Mouse (Mus musculus): ENCODE data around the gene Dcakd. TPM values are rescaled to one million over a fixed set of nuclear protein-coding genes. Genes with fewer than 3 reads are reported as not detected.
A peak's percentile ranks its signal among the peaks of the same experiment; 100 is the strongest.

The Dcakd gene
- polyA plus RNA-seq (2012; rRNA removed) = 58.3 and 63.6 TPM in 2 replicates

- Histone ChIP-seq H3K27me3 (ENCODE audit: control insufficient read depth, insufficient read depth, low read length) (no peaks in the 10 kb centered on the region), H3K4me1 (ENCODE audit: control insufficient read depth, insufficient read depth, low read length) (peaks cover 8% of the 10 kb centered on the region; the same call in 1 of the 2 replicates), H3K4me3 (replicated peaks; ENCODE audit: insufficient read depth, low read depth, low read length) (peak within 1 kb of the TSS; percentile 93), H3K27ac (ENCODE audit: insufficient read depth, low read length) (peak within 1 kb of the TSS; percentile 85)
- TF ChIP-seq CTCF (IDR thresholded peaks at IDR 0.05; ENCODE audit: borderline replicate concordance, insufficient read depth, low read depth, low read length) = no peak
- peak; percentile 90; the same call in 1 of the 2 replicates for TF ChIP-seq POLR2A (IDR thresholded peaks at IDR 0.05; ENCODE audit: borderline replicate concordance, insufficient read depth, low read length)
- under 1% methylated on average over 36 of the region's 36 CpGs for WGBS
- peak; percentile 96 to 98 for DNase-seq
Observed at GRCm38 (mm10) chr11:103028176-103028891, at the start of gene Dcakd, which contains the start of gene Nmt1. Gene Dcakd, minus strand, starts transcription at chr11:103028333. Gene Nmt1, plus strand, starts transcription at chr11:103028190.

DNA sequence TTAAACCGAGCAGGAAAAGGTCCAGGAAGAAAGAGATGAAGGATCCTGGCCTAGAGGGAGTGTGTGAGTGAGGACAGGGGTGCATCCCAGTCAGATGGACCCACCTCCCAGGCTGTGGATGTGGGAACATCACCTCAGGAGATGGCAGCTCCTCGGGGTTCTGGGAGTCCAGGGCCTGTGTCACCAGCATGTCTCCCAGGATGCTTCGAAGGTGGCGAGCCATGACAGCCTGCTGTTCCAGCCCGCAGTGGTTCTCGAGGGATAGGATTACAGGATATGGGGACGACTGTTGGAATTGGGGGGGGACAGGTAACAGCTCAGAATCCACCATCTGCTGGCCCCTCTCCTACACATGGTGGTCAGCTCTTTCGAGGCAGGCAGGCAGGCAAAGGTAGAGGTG, 48.4 kb upstream of the Dcakd start:
- no peak for DNase-seq
- WGBS = 81% methylated on average over 8 of the region's 8 CpGs
- TF ChIP-seq CTCF (IDR thresholded peaks at IDR 0.05; ENCODE audit: borderline replicate concordance, insufficient read depth, low read depth, low read length) (no peak), POLR2A (IDR thresholded peaks at IDR 0.05; ENCODE audit: borderline replicate concordance, insufficient read depth, low read length) (no peak)
- H3K4me3 ChIP-seq (replicated peaks; ENCODE audit: insufficient read depth, low read depth, low read length) = no peak overlapping the region
- H3K4me1 ChIP-seq (ENCODE audit: control insufficient read depth, insufficient read depth, low read length) = peaks cover 10% of the 10 kb centered on the region
- no peak overlapping the region for H3K27ac ChIP-seq (ENCODE audit: insufficient read depth, low read length)
- H3K27me3 ChIP-seq (ENCODE audit: control insufficient read depth, insufficient read depth, low read length) = no peaks in the 10 kb centered on the region

- Histone ChIP-seq H3K27me3 (ENCODE audit: control insufficient read depth, insufficient read depth, low read length) (no peaks in the 10 kb centered on the region), H3K4me1 (ENCODE audit: control insufficient read depth, insufficient read depth, low read length) (peaks cover 10% of the 10 kb centered on the region), H3K27ac (ENCODE audit: insufficient read depth, low read length) (no peak overlapping the region), H3K4me3 (replicated peaks; ENCODE audit: insufficient read depth, low read depth, low read length) (no peak overlapping the region)
- WGBS = 59% methylated on average over 7 of the region's 7 CpGs
- TF ChIP-seq POLR2A (IDR thresholded peaks at IDR 0.05; ENCODE audit: borderline replicate concordance, insufficient read depth, low read length) = no peak
- no peak for TF ChIP-seq CTCF (IDR thresholded peaks at IDR 0.05; ENCODE audit: borderline replicate concordance, insufficient read depth, low read depth, low read length)
- DNase-seq = peak; percentile 57 to 78
Observed at GRCm38 (mm10) chr11:103076010-103076409, 47.9 kb upstream of the Dcakd start.

DNA sequence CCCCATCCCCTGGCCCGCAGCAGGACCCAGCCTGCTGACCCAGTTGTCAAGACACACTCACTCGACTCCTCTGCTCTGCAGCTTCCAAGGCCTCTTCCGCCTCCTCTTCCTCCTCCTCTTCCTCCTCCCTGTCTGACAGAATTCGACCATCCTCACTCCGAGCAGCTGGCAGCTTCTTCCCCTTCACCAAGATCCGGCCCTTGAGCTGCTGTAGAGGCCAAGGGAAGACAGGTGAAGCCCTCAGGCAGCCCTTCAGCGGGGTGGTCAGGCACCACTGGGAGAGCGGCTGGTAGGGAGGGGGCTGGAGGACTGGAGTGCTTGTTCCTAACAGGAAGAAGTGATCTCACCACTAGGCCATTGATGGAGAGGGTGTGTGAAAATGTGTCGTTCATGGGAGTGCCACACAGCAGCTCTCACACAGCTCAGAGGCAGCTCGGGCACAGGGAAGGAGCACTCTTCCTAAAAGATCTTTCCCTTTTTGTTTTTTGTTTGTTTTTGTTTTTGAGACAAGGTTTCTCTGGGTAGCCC, 46.7 kb upstream of the Dcakd start:
- Histone ChIP-seq H3K27me3 (ENCODE audit: control insufficient read depth, insufficient read depth, low read length) (no peaks in the 10 kb centered on the region), H3K4me3 (replicated peaks; ENCODE audit: insufficient read depth, low read depth, low read length) (no peak overlapping the region), H3K27ac (ENCODE audit: insufficient read depth, low read length) (no peak overlapping the region), H3K4me1 (ENCODE audit: control insufficient read depth, insufficient read depth, low read length) (peaks cover 10% of the 10 kb centered on the region)
- DNase-seq = no peak
- TF ChIP-seq POLR2A (IDR thresholded peaks at IDR 0.05; ENCODE audit: borderline replicate concordance, insufficient read depth, low read length) (no peak), CTCF (IDR thresholded peaks at IDR 0.05; ENCODE audit: borderline replicate concordance, insufficient read depth, low read depth, low read length) (no peak)
- WGBS = 47% methylated on average over 10 of the region's 10 CpGs

- TF ChIP-seq CTCF (IDR thresholded peaks at IDR 0.05; ENCODE audit: borderline replicate concordance, insufficient read depth, low read depth, low read length) = no peak
- TF ChIP-seq POLR2A (IDR thresholded peaks at IDR 0.05; ENCODE audit: borderline replicate concordance, insufficient read depth, low read length) = no peak
- Histone ChIP-seq H3K4me1 (ENCODE audit: control insufficient read depth, insufficient read depth, low read length) (peaks cover 10% of the 10 kb centered on the region), H3K27ac (ENCODE audit: insufficient read depth, low read length) (no peak overlapping the region), H3K27me3 (ENCODE audit: control insufficient read depth, insufficient read depth, low read length) (no peaks in the 10 kb centered on the region), H3K4me3 (replicated peaks; ENCODE audit: insufficient read depth, low read depth, low read length) (no peak overlapping the region)
- DNase-seq = no peak
- 74% methylated on average over 10 of the region's 10 CpGs for WGBS
Observed at GRCm38 (mm10) chr11:103074121-103074650, 46.1 kb upstream of the Dcakd start.

DNA sequence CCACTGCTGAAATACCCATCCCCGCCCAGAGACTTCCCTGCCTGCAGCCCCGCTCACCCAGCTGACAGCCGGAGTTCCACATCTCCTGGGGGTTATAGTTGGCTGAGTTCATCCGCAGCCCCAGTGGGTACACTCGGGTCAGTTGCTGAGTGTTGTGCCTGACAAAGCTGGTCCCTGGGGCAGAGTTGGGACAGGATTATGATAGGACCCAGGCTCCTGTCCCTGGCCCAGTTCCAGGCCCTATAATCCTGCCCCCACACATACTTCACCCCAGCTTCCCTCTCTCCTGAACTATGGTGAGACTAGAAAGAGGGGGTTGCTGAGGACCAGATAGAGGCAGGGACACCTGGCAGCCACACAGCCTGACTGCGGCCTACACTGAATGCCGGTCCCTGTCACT, 45.5 kb upstream of the Dcakd start:
- WGBS = 77% methylated on average over 7 of the region's 7 CpGs
- no peak overlapping the region for H3K4me3 ChIP-seq (replicated peaks; ENCODE audit: insufficient read depth, low read depth, low read length)
- H3K4me1 ChIP-seq (ENCODE audit: control insufficient read depth, insufficient read depth, low read length) = peaks cover 10% of the 10 kb centered on the region
- TF ChIP-seq CTCF (IDR thresholded peaks at IDR 0.05; ENCODE audit: borderline replicate concordance, insufficient read depth, low read depth, low read length) (no peak), POLR2A (IDR thresholded peaks at IDR 0.05; ENCODE audit: borderline replicate concordance, insufficient read depth, low read length) (no peak)
- H3K27me3 ChIP-seq (ENCODE audit: control insufficient read depth, insufficient read depth, low read length) = no peaks in the 10 kb centered on the region
- H3K27ac ChIP-seq (ENCODE audit: insufficient read depth, low read length) = no peak overlapping the region
- no peak for DNase-seq

DNA sequence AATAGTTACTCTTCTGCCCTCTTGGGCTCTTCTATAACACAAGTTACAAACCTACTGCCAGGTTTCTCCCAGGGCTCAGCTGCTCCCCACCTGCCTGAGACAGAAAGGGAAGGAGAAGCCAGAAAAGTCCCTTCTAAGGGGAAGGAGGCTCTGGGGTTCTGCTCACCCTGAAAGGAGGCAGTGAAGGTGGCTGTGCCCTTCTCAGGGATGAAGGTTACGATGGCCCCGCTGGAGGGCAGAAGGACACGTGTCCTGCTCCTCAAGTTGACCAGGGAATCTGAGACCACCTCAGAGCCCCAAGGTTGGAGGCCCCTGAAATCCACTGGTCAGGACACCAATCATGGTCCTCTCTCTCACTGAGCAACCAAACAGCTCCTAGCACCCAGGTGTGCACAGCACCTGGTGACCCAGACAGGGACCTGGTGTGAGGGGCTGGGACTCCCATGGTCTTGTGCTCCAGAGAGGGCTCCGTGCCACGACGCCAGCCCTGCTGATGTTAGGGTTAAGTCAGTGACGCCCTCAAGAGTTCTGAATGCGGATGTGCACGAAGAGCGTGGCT, 42.3 kb upstream of the Dcakd start:
- H3K4me1 ChIP-seq (ENCODE audit: control insufficient read depth, insufficient read depth, low read length) = peaks cover 12% of the 10 kb centered on the region
- H3K4me3 ChIP-seq (replicated peaks; ENCODE audit: insufficient read depth, low read depth, low read length) = no peak overlapping the region
- no peaks in the 10 kb centered on the region for H3K27me3 ChIP-seq (ENCODE audit: control insufficient read depth, insufficient read depth, low read length)
- TF ChIP-seq POLR2A (IDR thresholded peaks at IDR 0.05; ENCODE audit: borderline replicate concordance, insufficient read depth, low read length) (no peak), CTCF (IDR thresholded peaks at IDR 0.05; ENCODE audit: borderline replicate concordance, insufficient read depth, low read depth, low read length) (no peak)
- no peak for DNase-seq
- 95% methylated on average over 10 of the region's 10 CpGs for WGBS
- no peak overlapping the region for H3K27ac ChIP-seq (ENCODE audit: insufficient read depth, low read length)

Measured in cerebellum, adult 2 months (tissue).